Mouse (Mus musculus) right cerebral cortex, postnatal 4 days (tissue): Measurements from ENCODE around the gene Zfp341.

Experiments used
- DNase-seq: peaks from one replicate; pipeline ENCODE4 v3.0.0-alpha.2; 2022

Zfp341 gene

GRCm38 (mm10) chr2:154638521-154638920, 25.4 kb downstream of the Zfp341 start:
- no peak for DNase-seq

GRCm38 (mm10) chr2:154639115-154639514, 26.0 kb downstream of the Zfp341 start:
- DNase-seq, result no peak

GRCm38 (mm10) chr2:154641176-154641575, 28.1 kb downstream of the Zfp341 start:
- DNase-seq, result no peak

- no peak for DNase-seq
These were observed 28.9 kb downstream of the Zfp341 start for GRCm38 (mm10) chr2:154642005-154642459.

- DNase-seq, result no peak
These were observed 29.8 kb downstream of the Zfp341 start for GRCm38 (mm10) chr2:154642712-154643385.

- peak; percentile 38 for DNase-seq
These were observed 33.5 kb downstream of the Zfp341 start for GRCm38 (mm10) chr2:154646634-154647033.

GRCm38 (mm10) chr2:154648086-154648485, 35.0 kb downstream of the Zfp341 start:
- DNase-seq, result peak; percentile 35

GRCm38 (mm10) chr2:154650404-154650803, 37.3 kb downstream of the Zfp341 start:
- no peak for DNase-seq

GRCm38 (mm10) chr2:154651363-154651762, 38.3 kb downstream of the Zfp341 start, which contains the start of gene Chmp4b:
Gene Chmp4b, plus strand, starts transcription at chr2:154651705.
- DNase-seq, result no peak

GRCm38 (mm10) chr2:154654976-154655375, 41.9 kb downstream of the Zfp341 start:
- no peak for DNase-seq

GRCm38 (mm10) chr2:154655878-154656414, 42.8 kb downstream of the Zfp341 start:
- no peak for DNase-seq

GRCm38 (mm10) chr2:154656710-154657485, 43.8 kb downstream of the Zfp341 start:
- peak; percentile 94 for DNase-seq

- no peak for DNase-seq
These were observed 44.6 kb downstream of the Zfp341 start for GRCm38 (mm10) chr2:154657486-154658237.

- DNase-seq, result no peak
These were observed 46.0 kb downstream of the Zfp341 start for GRCm38 (mm10) chr2:154659070-154659469.

GRCm38 (mm10) chr2:154659531-154660074, 46.5 kb downstream of the Zfp341 start:
- DNase-seq, result no peak

GRCm38 (mm10) chr2:154668680-154669079, 55.6 kb downstream of the Zfp341 start:
- DNase-seq, result no peak

GRCm38 (mm10) chr2:154670106-154670505, 57.0 kb downstream of the Zfp341 start:
- DNase-seq, result no peak

- no peak for DNase-seq
These were observed 57.6 kb downstream of the Zfp341 start for GRCm38 (mm10) chr2:154670741-154671140.

GRCm38 (mm10) chr2:154674008-154674407, 60.9 kb downstream of the Zfp341 start:
- no peak for DNase-seq

GRCm38 (mm10) chr2:154676653-154677609, 63.8 kb downstream of the Zfp341 start:
- DNase-seq, result no peak

GRCm38 (mm10) chr2:154677651-154678139, 64.6 kb downstream of the Zfp341 start:
- peak; percentile 82 for DNase-seq
